Mouse (Mus musculus) midbrain, embryonic 12.5 days (tissue): Measurements from ENCODE around the gene Asic4. TPM values are rescaled to one million over a fixed set of nuclear protein-coding genes. Genes with fewer than 3 reads are reported as not detected.
A peak's percentile ranks its signal among the peaks of the same experiment; 100 is the strongest.

Source experiments
- ATAC-seq: fragments of 200-750 bp; cut with Nextera tagmentation; 2 replicates; pipeline ENCODE4 v1.8.0; 2017; ENCODE audit warnings: low read depth, moderate TSS enrichment, moderate library complexity; ENCODE audit not compliant: low FRiP score
- H3K27ac ChIP-seq: fragments of 300-500 bp; sonication (generic); replicated peaks from 2 replicates; pipeline ENCODE4 v1.5.1; 2016; ENCODE audit warnings: mild to moderate bottlenecking
- H3K27me3 ChIP-seq: fragments of 300-500 bp; sonication (generic); 2 replicates; pipeline ENCODE4 v1.6.1; 2016; ENCODE audit warnings: mild to moderate bottlenecking
- H3K36me3 ChIP-seq: fragments of 300-500 bp; sonication (generic); 2 replicates; pipeline ENCODE4 v1.6.1; 2016
- H3K4me1 ChIP-seq: fragments of 300-500 bp; sonication (generic); 2 replicates; pipeline ENCODE4 v1.6.1; 2016
- H3K4me2 ChIP-seq: fragments of 300-500 bp; sonication (generic); replicated peaks from 2 replicates; pipeline ENCODE4 v1.6.1; 2016; ENCODE audit warnings: mild to moderate bottlenecking, moderate library complexity
- H3K4me3 ChIP-seq: fragments of 300-500 bp; sonication (generic); 2 replicates; pipeline ENCODE4 v1.5.1; 2016; ENCODE audit warnings: mild to moderate bottlenecking
- H3K9ac ChIP-seq: fragments of 300-500 bp; sonication (generic); replicated peaks from 2 replicates; pipeline ENCODE4 v1.6.1; 2016; ENCODE audit warnings: mild to moderate bottlenecking, moderate library complexity
- H3K9me3 ChIP-seq: fragments of 300-500 bp; sonication (generic); 2 replicates; pipeline ENCODE4 v1.6.1; 2016; ENCODE audit warnings: mild to moderate bottlenecking
- WGBS: fragments of 180-500 bp; shearing (Covaris S2); methylation state at CpG from one replicate; pipeline ENCODE4 v1.1.7; 2016; 5-methylcytosine and 5-hydroxymethylcytosine counted together
- polyA plus RNA-seq: library from polyadenylated mRNA; unstranded; fragments of >200 nt; fragmentation: Nextera tagmentation; extraction: Ambion mirVana; gene quantifications from 2 replicates; pipeline ENCODE4 v1.2.1, GENCODE M21; 2016

The Asic4 gene
- polyA plus RNA-seq, 1 experiment from 2014 or later, result 45.0 TPM

DNA sequence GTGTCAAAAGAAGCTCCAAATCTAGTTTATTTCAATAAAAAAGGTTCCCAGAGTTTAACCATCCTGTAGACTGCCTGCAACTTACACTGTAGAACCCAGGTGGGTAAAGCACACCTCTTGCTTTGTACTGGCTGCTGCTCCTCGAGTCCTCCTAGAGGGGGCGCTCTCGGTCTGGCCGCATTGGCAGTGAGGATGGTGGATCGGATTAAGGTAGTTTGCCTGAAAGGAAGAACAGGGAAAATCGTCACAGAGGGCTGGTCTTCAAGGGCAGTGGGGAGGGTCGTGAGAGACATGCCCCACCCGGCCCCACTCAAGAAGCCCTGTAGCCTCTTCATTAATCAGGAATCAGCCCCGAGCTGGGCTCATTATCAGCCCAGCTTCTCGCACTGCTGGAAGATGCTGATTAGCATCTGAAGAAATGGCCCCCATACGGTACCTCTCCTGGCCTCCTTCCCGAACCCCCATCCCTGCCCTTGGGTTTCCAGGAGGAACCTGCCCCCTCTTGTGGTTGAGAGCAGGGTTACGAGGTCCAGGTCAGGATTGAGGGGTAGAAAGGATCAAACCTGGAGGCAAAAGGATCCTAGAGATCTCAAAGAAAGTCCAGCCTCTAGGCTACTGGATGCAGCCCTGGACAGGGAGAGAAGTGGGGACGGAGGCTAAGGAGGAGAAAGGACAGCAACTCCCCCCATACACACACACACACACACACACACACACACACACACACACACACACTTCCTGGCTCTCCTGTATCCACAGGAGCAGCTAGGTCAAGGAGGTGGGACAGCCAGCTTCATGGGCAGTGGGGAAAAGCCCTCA is 6.7 kb downstream of the Asic4 start:
- peaks cover 55% of the 10 kb centered on the region for H3K27me3 ChIP-seq
- H3K9ac ChIP-seq, result no peak overlapping the region
- no peaks in the 10 kb centered on the region for H3K9me3 ChIP-seq
- no peak for ATAC-seq
- peak overlapping the region; percentile 57 for H3K4me2 ChIP-seq
- no peaks in the 10 kb centered on the region for H3K36me3 ChIP-seq
- H3K27ac ChIP-seq, result peak overlapping the region; percentile 76
- peaks cover 57% of the 10 kb centered on the region for H3K4me1 ChIP-seq
- peak overlapping the region; percentile 18; the same call in 1 of the 2 replicates for H3K4me3 ChIP-seq
- 7% methylated on average over 14 of the region's 14 CpGs for WGBS

DNA sequence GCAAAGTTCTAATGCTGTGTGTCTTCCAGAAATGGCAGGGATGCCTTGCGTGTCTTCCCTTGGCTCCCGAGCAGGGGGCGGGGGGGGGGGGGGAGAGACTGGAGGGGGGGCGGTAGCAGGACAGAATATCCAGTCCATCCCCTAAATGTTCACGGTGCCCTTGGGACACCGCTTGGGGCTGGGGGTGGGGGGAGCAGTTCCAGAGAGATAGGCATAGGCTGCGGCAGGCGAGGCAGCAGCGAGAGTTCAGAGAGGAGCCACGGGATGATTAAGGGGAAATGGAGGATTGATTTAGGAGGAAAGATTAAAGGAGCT is 7.4 kb downstream of the Asic4 start:
- Histone ChIP-seq H3K27me3 (peaks cover 51% of the 10 kb centered on the region), H3K4me3 (peak overlapping the region; percentile 18; the same call in 1 of the 2 replicates), H3K36me3 (no peaks in the 10 kb centered on the region), H3K9me3 (no peaks in the 10 kb centered on the region), H3K27ac (peak overlapping the region; percentile 76), H3K9ac (peak overlapping the region; percentile 46; the same call in 1 of the 2 replicates), H3K4me2 (peak overlapping the region; percentile 57), H3K4me1 (peaks cover 55% of the 10 kb centered on the region)
- ATAC-seq, result peak; percentile 13
- WGBS, result 1% methylated on average over 9 of the region's 10 CpGs

DNA sequence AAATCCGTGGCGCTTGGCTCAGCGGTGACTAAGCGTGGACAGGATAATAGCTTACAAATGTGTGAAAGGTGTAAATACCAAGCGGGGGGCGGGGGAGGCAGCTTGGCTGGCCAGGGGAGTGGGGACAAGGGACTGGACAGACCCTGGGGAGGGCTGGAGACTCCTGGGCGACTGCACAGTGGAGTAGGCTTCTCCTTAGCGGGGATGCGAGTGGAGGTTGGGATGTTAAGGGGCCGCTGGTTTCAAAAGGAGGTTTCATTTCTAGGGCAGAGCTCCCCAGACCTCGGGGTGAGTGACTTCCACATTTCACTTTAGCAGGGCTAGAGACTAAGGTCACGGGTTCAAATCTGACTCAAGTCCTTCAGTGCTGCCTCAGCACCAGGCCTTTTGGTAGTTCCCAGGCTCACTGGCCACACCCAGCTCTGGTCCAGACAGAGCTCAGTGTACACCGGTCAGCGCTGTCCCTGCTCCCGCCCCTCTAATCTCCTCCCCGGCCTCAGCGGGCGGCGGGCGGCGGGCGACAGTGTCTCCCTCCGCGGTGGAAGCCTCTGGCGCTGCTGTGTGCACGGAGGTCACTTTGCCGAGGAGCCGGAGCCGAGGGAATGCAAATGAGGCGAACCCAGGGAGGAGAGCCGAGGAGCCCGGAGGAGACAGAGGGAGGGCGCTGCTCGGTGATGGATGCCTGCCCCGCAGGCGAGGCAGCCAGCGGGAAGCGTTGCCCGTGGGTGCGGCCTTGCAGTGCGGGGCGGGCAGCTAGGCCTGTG is 8.0 kb downstream of the Asic4 start:
- Histone ChIP-seq H3K9ac (peak overlapping the region; percentile 46), H3K36me3 (no peaks in the 10 kb centered on the region), H3K27me3 (peaks cover 50% of the 10 kb centered on the region), H3K4me3 (peak overlapping the region; percentile 35), H3K4me1 (peaks cover 51% of the 10 kb centered on the region), H3K4me2 (peak overlapping the region; percentile 57), H3K9me3 (no peaks in the 10 kb centered on the region), H3K27ac (peak overlapping the region; percentile 76)
- WGBS, result under 1% methylated on average over 42 of the region's 42 CpGs
- peak; percentile 68 for ATAC-seq

DNA sequence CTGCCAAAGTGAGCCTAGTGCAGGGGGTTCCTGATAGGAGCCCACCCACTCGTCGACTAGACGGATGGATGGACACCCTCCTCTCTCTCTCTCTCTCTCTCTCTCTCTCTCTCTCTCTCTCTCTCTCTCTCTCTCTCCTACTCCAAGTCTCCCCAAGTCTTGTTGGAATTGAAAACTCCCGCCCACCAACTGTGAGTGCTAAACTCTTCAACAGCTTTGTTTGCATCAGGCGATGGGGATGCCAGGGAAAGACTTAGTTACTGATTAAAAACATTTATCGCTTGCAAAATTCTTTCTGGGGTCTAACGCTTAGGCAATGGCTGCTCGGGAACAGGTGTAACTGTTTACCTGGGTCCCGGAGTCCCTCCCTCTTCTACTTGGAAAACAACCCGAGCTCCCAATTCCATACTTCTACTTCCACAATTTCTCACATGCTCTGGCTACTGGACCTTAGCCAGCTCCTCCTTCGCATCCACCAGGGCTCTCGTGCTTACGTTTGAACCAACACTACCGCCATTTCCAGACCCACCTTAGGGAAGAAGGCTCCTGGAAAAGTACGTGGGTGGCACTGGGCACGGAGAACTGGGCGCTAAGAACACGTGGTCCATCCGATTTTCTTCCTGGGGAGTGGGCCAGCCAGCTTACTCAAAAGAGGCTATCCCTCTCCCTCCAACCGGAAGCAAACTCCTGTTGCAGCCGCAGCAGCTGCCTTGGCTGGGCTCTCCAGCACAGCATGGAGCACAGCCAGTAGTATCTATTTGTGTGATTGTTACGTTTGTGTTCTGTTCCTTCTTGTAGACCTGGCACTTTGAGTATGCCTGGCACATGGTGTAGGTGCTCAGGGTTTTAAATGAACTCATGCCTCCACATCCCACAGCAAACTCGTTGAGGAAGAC is 8.8 kb downstream of the Asic4 start:
- no peaks in the 10 kb centered on the region for H3K9me3 ChIP-seq
- H3K4me2 ChIP-seq, result peak overlapping the region; percentile 57
- H3K27ac ChIP-seq, result peak overlapping the region; percentile 76
- no peaks in the 10 kb centered on the region for H3K36me3 ChIP-seq
- peak overlapping the region; percentile 35 for H3K4me3 ChIP-seq
- H3K4me1 ChIP-seq, result peaks cover 58% of the 10 kb centered on the region
- 19% methylated on average over 23 of the region's 23 CpGs for WGBS
- peak overlapping the region; percentile 46; the same call in 1 of the 2 replicates for H3K9ac ChIP-seq
- H3K27me3 ChIP-seq, result peaks cover 45% of the 10 kb centered on the region
- ATAC-seq, result no peak

DNA sequence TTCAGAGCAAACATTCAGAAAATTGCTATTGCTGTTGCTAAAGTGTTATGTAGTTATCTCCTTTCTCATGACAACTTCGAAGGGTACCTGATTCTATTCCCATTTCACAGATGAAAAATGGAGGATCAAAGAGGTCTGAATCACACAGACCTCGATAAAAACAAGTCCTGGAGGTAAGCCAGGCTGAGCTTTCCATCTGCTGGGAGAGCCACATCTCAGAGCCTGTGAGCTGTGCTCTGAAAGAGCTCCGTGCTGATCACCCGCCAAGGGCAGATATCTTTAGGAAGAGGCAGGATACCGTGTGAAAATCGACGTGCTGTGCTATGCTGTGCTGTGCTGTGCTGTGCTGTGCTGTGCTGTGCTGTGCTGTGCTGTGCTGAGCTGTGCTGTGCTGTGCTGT is 10.1 kb downstream of the Asic4 start:
- Histone ChIP-seq H3K4me1 (peaks cover 51% of the 10 kb centered on the region), H3K36me3 (no peaks in the 10 kb centered on the region), H3K9me3 (no peaks in the 10 kb centered on the region), H3K27me3 (peaks cover 45% of the 10 kb centered on the region), H3K4me2 (no peak overlapping the region), H3K4me3 (no peak overlapping the region), H3K27ac (no peak overlapping the region), H3K9ac (no peak overlapping the region)
- no peak for ATAC-seq
- 76% methylated on average over 7 of the region's 7 CpGs for WGBS

DNA sequence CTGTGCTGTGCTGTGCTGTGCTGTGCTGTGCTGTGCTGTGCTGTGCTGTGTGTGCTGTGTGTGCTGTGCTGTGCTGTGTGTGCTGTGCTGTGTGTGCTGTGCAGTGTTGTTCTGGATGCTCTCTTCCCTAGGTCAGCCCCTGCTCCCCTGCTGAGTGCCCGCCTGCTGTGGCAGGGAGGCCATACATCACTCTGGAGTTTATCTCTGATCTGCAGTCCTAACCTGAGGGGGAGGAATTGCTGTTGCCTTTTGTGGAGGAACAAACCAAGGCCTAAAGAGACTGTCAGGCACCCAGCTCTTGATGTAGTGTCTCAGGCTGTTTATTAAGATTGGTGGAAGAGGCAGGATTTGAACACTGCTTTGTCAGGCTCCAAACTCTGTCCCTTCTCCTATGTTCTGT is 12.4 kb downstream of the Asic4 start:
- H3K36me3 ChIP-seq, result no peaks in the 10 kb centered on the region
- H3K9me3 ChIP-seq, result no peaks in the 10 kb centered on the region
- no peak for ATAC-seq
- no peak overlapping the region for H3K4me2 ChIP-seq
- H3K27ac ChIP-seq, result peak overlapping the region; percentile 54
- no peak overlapping the region for H3K9ac ChIP-seq
- WGBS, result 14% methylated on average over 1 of the region's 1 CpGs
- H3K4me3 ChIP-seq, result no peak overlapping the region
- peaks cover 42% of the 10 kb centered on the region for H3K27me3 ChIP-seq
- peaks cover 34% of the 10 kb centered on the region for H3K4me1 ChIP-seq

DNA sequence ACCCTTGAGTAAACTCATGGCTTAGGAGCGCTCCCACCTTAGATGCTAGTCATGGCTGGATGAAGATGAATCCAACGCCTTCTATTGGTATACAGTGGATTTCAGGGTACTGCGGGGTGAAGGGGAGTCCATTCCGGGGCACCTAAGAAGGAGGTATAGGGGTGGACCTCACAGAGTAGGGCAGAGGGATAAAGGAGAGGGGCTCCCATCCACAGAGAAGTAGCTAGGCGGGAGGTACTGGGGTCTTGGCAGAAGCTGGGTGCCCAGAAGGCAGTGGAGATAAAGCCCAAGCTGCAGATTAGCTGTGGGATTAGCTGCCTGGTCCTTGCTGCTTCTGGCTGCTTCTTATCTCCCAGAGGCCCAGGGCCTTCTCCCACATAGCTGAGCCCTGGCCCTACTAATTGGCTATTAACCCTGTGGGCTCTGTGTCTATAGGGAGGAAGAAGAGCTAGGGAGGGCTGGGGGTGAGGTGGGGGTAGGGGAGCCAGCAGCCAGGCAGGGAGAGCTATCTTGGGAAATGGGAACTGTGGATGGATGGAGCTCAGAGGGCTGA is 13.5 kb downstream of the Asic4 start:
- Histone ChIP-seq H3K9ac (peak overlapping the region; percentile 24; the same call in 1 of the 2 replicates), H3K4me3 (no peak overlapping the region), H3K4me2 (0 out of 2 replicates have a peak overlapping the region, but pooled peaks have one; percentile 0), H3K27ac (peak overlapping the region; percentile 81), H3K4me1 (peaks cover 26% of the 10 kb centered on the region), H3K9me3 (no peaks in the 10 kb centered on the region), H3K27me3 (peaks cover 52% of the 10 kb centered on the region), H3K36me3 (no peaks in the 10 kb centered on the region)
- WGBS, result 54% methylated on average over 5 of the region's 5 CpGs
- peak; percentile 53 for ATAC-seq

DNA sequence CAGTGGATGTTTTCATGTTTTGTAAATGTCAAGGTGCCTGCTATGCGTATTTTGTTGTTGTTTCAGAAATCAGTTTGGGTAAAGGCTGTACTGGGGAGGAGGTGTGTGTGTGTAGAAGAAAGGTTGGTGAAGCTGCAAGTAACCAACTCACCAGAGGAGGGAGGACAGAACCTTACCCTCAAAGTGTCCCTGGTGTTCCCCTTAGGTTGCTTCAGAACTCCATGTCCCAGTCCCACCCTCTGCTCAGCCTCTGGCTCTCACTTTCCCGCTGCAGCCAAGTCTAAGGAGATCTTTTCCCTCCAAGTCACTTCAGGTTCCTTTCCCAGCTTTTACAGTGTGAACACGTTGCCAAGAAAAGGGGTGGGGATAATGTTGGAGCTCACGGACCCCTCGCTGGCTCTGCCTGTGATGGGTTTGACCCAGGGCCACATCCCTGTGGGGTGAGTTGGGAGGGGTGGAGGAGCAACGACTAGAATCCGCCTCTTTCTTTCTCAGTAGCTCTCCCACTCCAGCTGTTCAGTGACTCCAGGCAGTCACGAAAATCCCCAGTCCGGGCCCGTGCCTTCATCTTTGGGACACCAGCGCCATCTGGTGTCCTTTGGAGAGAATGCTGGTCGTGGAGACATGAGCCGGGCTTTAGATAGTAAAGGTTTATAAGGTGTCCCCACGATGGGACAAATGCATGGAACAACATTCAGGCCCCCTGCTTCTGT is 17.1 kb downstream of the Asic4 start:
- H3K4me3 ChIP-seq, result no peak overlapping the region
- no peaks in the 10 kb centered on the region for H3K9me3 ChIP-seq
- 6% methylated on average over 14 of the region's 14 CpGs for WGBS
- peaks cover 19% of the 10 kb centered on the region for H3K4me1 ChIP-seq
- peak overlapping the region; percentile 61 for H3K27ac ChIP-seq
- H3K27me3 ChIP-seq, result peaks cover 35% of the 10 kb centered on the region
- ATAC-seq, result peak; percentile 67
- H3K9ac ChIP-seq, result no peak overlapping the region
- peaks cover 14% of the 10 kb centered on the region; the same call in 1 of the 2 replicates for H3K36me3 ChIP-seq
- 0 out of 2 replicates have a peak overlapping the region, but pooled peaks have one; percentile 13 for H3K4me2 ChIP-seq

DNA sequence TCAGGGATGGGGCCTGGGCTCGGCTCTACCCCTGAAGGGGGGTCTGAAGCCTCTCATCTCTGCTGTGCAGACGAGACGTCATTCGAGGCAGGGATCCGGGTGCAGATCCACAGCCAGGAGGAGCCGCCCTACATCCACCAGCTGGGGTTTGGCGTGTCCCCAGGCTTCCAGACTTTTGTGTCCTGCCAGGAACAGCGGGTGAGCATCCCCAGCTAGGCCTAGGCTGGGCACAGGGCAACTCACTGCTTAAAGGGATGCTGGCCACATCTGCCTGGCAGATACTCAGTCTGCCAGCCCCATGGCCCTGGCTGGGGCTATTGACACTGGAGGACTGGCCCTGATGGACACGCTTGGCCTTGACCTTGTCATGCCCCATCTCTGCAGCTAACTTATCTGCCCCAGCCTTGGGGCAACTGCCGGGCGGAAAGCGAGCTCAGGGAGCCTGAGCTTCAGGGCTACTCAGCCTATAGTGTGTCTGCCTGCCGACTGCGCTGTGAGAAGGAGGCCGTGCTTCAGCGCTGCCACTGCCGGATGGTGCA is 19.1 kb downstream of the Asic4 start:
- H3K4me2 ChIP-seq, result no peak overlapping the region
- H3K4me3 ChIP-seq, result no peak overlapping the region
- no peak overlapping the region for H3K27ac ChIP-seq
- 84% methylated on average over 17 of the region's 17 CpGs for WGBS
- peaks cover 33% of the 10 kb centered on the region for H3K36me3 ChIP-seq
- H3K9ac ChIP-seq, result no peak overlapping the region
- no peak for ATAC-seq
- H3K4me1 ChIP-seq, result peaks cover 12% of the 10 kb centered on the region
- H3K9me3 ChIP-seq, result no peaks in the 10 kb centered on the region
- peaks cover 30% of the 10 kb centered on the region for H3K27me3 ChIP-seq

DNA sequence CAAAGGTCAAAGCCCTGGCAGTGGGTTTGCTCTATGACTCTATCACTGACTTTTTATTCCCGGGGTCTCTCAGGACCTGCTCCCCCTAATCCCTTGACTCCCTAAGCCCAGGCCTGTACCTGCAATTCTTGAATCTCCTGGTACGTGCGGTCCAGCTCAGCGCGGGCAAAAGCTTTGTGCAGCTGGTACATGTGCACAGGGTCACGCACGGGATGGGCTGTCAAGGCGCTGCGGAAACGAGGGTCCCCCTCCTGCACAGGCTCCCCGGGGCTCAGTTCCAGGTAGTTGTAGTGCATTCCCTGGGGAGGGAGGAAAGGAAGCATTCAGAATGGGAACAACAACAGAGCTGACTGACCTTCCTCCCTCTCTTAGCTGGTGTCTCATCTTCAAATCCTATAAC is 26.2 kb downstream of the Asic4 start:
- peaks cover 51% of the 10 kb centered on the region for H3K36me3 ChIP-seq
- peaks cover 16% of the 10 kb centered on the region for H3K27me3 ChIP-seq
- WGBS, result 92% methylated on average over 11 of the region's 11 CpGs
- no peak for ATAC-seq
- 0 out of 2 replicates have a peak overlapping the region, but pooled peaks have one; percentile 4 for H3K4me2 ChIP-seq
- H3K9me3 ChIP-seq, result no peaks in the 10 kb centered on the region
- no peak overlapping the region for H3K9ac ChIP-seq
- H3K4me1 ChIP-seq, result peaks cover 32% of the 10 kb centered on the region
- peak overlapping the region; percentile 56; the same call in 1 of the 2 replicates for H3K27ac ChIP-seq
- H3K4me3 ChIP-seq, result no peak overlapping the region
